Mouse (Mus musculus) heart, adult 18-20 months (tissue): ENCODE data around the gene Kng1. TPM values are rescaled to one million over a fixed set of nuclear protein-coding genes. Genes with fewer than 3 reads are reported as not detected.

Experiments
- DNase-seq, 2 experiments: peaks; one replicate each; pipeline ENCODE4 v3.0.0; 2021 to 2022; ENCODE audit warnings: mixed read lengths in 1 of 2
- microRNA-seq, 2 experiments: library from miRNA; unstranded; fragments of <30 nt; microRNA quantifications; one replicate each; pipeline ENCODE4 v1.2.0; 2022
- total RNA-seq, 2 experiments: library from RNA; stranded (reverse); gene quantifications; 2 replicates each; pipeline ENCODE4 v1.2.3; 2021

Gene Kng1
- total RNA-seq, 2 experiments from 2014 or later, result not detected

- no peak for DNase-seq
Measured at GRCm38 (mm10) chr16:23114339-23115171, 56.9 kb downstream of the Kng1 start.

- no peak for DNase-seq
Measured at GRCm38 (mm10) chr16:23115486-23115885, 57.8 kb downstream of the Kng1 start.

DNA sequence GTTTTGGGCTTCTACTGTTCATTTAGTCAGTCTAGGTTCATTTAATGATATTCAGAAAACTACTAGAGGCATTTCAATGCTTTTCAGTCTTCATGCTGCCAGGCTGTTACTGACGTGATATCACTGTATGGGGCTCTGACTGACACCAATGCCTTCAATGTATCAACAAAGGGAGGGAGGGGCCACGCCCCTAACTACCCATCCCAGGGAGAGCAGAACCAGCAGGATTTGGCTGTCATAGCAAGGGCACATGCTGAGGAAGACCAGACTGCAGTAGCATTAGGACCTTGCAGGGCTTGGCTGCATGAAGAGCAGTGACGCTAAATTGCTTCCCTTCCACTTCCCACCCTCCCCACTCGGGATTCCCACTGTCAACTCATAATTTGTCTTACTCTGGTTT lies 59.5 kb downstream of the Kng1 start:
- no peak for DNase-seq

DNA sequence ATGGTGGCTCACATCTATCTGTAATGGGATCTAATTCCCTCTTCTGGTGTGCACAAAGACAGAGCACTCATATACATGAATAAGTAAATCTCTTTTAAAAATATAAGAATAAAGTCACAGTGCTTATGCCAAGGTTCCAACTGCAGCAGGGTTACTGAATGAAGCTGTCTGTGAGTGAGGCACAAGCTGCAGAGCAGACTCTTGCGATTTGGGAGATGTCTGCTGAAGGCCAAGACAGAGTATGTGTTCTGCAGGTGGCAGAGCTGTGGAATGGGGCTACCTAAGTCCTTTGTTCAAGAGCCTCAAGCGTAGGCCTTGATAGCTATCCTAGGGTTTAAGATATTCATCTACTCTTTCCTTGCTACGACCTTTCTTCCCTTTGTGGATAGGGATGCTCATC lies 64.8 kb downstream of the Kng1 start:
- no peak for DNase-seq

- DNase-seq, result no peak
Measured at GRCm38 (mm10) chr16:23123104-23123503, 65.4 kb downstream of the Kng1 start.

DNA sequence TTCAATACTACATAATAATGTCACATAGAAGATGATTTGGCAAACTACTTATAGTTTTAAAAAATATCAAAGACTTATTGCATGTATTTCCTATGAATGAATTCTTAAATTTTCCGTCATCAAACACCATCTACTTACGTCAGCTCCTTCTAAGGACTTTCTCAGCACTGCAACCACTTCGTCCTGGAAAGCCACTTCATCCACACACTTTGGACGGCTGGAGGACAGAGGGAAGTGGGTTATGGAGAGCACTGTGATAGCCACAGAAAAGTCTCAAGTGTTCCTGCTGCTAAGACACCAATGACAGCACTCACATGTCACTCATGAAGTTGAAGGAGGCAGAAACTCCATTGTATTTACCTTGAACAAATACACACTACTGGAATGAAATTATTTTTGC lies 66.7 kb downstream of the Kng1 start:
- no peak for DNase-seq

DNA sequence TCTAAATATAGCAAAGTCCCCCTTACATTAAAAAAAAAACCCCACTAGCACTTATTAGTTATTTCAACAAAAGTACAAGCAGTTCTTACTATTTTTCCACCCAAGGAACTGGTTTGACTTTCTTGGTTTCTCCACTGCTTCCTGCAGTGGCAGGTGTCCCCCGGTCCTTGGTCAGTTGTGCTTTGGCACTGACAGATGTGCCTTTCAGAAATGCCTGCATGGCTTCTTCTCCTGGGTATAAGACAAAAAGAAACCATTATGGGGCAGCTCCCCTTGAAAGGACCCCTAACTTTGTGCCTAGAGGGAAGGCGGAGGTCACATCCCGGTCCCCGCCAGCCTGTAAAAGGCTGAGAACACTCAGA lies 69.6 kb downstream of the Kng1 start:
- DNase-seq, result no peak

DNA sequence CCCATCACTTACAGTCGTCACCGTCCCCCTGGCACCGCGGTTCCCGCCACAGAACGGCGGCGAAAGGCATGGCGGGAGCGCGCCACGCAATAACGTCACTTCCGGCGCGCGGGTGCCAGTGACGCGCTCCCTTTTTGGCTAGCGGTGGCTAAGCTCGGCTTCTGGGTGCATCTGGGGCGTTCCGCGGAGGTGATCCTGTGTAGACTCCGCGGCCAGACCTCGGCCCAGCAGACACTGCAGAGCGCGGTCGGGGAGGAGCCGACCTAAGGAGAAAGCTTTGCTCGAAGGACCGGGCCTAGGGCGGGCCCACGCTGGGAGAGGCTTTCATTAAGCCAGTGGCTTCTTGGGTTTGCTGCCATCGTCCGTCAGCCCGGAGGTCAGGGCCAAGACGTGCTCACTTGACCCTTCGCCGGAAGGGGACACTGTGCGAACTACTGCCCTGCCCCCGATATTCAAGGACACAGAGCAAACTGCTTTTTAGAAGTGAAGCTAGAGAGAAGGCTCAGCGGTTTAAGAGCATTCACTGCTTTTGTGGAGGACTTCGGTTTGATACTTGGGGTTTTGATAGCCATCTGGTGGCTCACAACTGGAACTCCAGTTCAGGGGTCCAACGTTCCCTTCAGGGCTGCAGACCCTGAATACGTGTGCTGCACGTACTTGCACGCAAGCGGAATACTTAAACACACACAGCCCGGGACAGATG lies 70.2 kb downstream of the Kng1 start, which contains the start of gene Rfc4:
Gene Rfc4 (minus strand): TSS at position 65 of the 703 bp plus-strand sequence.
- peak; percentile 94 to 95 for DNase-seq

GRCm38 (mm10) chr16:23130303-23130702 lies 72.6 kb downstream of the Kng1 start:
- DNase-seq, result no peak

Small RNAs within 50 kb of the gene (microRNA-seq; reads per million reads assigned to microRNA genes)
- gene Gm49346, result 0 to 0.27 reads per million in 2 experiments

Other genes with a start within 250 kb of the Kng1 start
- gene Crygs, start 246.3 kb upstream of the Kng1 start, total RNA-seq, result not detected
- gene Tbccd1, start 200.2 kb upstream of the Kng1 start, total RNA-seq, result 10 to 100 TPM; 12.7 to 12.8 TPM
- gene Dnajb11, start 200.0 kb upstream of the Kng1 start, total RNA-seq, result 10 to 100 TPM; 47.1 to 50.0 TPM
- gene Ahsg, start 166.6 kb upstream of the Kng1 start, total RNA-seq, result 10 to 100 TPM in 1 of 2 experiments, 1 to 10 TPM in 1; 8.4 to 13.5 TPM
- 1 to 10 TPM in 1 of 2 experiments, under 1 TPM in 1; 0.37 to 2.3 TPM for gene Fetub, start 139.5 kb upstream of the Kng1 start, total RNA-seq
- gene Hrg, start 106.8 kb upstream of the Kng1 start, total RNA-seq, result not detected
- gene Kng2, start 28.4 kb upstream of the Kng1 start, total RNA-seq, result under 1 TPM in 1 of 2 experiments, not detected in 1; 0.41 TPM
- 100 to 1,000 TPM; 420 to 448 TPM for gene Eif4a2, start 49.6 kb downstream of the Kng1 start, total RNA-seq
- 10 to 100 TPM in 1 of 2 experiments, 1 to 10 TPM in 1; 8.3 to 10.1 TPM for gene Rfc4, start 69.9 kb downstream of the Kng1 start, total RNA-seq
- gene Adipoq, start 88.7 kb downstream of the Kng1 start, total RNA-seq, result 10 to 100 TPM; 14.8 to 64.6 TPM
- 1 to 10 TPM; 7.2 to 9.7 TPM for gene St6gal1, start 166.9 kb downstream of the Kng1 start, total RNA-seq